Mouse (Mus musculus) lung, postnatal 36 days (tissue): ENCODE measurements around the gene Slc24a2.

Experiments
- DNase-seq: peaks from one replicate; pipeline ENCODE4 v3.0.0; 2022; ENCODE audit warnings: mixed read lengths

The Slc24a2 gene

DNA sequence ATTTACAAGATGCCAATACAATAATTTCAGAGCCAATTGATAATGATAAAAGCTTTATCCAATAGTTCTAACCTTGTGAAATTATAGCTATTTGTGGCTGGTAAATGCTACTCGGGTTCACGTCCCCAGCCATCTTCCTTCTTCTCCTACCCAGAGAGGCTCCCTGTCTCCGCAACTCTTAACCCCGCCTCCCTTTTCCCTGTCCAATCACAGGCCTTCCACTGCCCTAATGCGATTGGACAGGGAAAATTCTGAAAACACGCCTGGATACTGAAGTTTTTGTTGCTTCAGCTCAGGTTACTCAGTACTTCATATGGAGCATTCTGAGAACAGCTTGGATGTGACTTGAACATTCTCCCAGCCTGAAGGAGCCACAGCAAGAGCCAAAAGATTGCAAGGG lies 287.0 kb downstream of the Slc24a2 start:
- DNase-seq = no peak

- no peak for DNase-seq
These were observed 287.6 kb downstream of the Slc24a2 start for GRCm38 (mm10) chr4:86942656-86943055.

DNA sequence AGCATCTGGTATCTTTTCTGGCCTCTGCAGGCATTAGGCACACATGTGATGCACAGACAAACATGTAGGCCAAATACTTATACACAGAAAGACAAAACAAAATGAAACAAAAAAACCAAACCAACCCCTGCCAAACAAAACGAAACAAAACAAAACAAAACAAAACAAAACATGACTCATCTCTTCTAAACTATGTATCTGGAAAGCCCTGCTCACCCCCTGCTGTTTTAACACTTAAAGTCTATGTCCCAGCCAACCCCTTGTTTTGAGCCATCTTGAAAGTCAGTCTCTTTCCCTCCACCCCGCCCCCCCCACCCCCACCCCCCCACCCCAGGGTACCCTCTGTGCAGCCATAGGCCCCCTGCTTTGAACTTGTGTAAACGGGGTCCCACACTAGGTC lies 293.6 kb downstream of the Slc24a2 start:
- no peak for DNase-seq

DNA sequence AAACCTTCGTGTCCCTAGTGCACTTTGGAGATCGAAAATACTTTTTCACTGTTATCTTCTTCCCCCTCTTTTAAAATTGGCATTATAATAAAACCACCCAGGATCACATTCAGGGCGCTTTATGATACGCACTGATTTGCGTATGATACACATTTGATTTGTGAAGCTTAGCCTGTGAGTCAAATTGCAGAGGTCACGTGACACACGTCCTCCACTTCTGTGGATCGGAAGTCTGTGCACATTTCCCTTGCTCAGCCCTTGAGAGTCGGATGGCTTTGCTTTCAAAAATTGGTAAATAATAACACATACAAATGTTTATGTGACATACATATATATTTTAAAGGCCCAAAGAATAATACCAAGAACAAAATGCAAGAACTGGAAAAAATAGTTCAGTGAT lies 294.1 kb downstream of the Slc24a2 start:
- no peak for DNase-seq
